Mouse (Mus musculus): ENCODE measurements at regions not wholly inside any gene's neighbourhood (a gene's known extent, or its start where the extent isn't known, plus 50 kb on each side); places are given as distances from the start of the nearest gene placed in this dataset.
"Not testable (repeated sequence)": the region's sequence is repeated elsewhere in the genome, so short reads cannot be mapped to it uniquely, and the experiment has no call there.

- DNase-seq (ENCODE audit: extremely low spot score, low read depth, low spot score) = not testable (repeated sequence)
Observed at GRCm38 (mm10) chr2:51793291-51793690, 141.7 kb downstream of the Rbm43 start.

- DNase-seq (ENCODE audit: extremely low spot score, low read depth, low spot score) = no peak
Observed at GRCm38 (mm10) chr2:51799856-51800255, 135.1 kb downstream of the Rbm43 start.

GRCm38 (mm10) chr2:51822976-51823375, 112.0 kb downstream of the Rbm43 start:
- DNase-seq (ENCODE audit: extremely low spot score, low read depth, low spot score) = no peak

GRCm38 (mm10) chr2:51830286-51830944, 104.5 kb downstream of the Rbm43 start:
- no peak for DNase-seq (ENCODE audit: extremely low spot score, low read depth, low spot score)

DNA sequence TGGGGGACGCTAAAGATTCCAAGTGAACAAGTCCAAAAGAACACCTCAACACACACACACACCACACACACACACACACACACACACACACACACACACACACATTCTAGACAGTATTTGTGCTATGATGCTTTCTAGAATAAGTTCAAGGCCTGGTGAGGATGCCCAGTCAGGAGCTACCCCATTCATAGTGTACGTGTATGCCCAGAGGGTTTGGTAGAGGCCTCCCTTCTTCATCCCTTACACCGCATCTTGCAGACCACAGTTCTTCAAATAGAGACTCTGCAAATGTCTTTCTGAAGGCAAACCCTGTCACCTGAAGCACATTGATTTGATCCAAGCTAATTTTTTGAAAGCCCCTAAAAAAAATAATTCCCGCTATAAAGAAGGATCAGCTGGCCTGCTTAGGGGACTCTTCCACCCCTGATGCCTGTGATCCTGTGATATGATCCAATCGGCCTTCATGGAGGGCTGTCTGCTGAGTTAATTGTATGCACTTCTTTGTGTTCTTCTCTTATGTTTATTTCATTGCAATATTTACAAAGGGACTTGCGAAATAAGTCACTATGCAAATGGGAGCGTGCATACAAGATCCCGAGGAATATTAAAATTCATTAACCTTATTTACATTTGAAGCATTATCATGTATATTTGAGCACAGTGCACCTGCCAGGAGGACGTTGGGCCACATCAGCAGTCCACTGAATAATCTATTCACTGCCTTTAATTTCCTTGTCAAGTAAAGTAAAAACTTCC, 103.8 kb downstream of the Rbm43 start:
- no peak for DNase-seq (ENCODE audit: extremely low spot score, low read depth, low spot score)

GRCm38 (mm10) chr2:51837864-51838263, 97.1 kb downstream of the Rbm43 start:
- DNase-seq (ENCODE audit: extremely low spot score, low read depth, low spot score) = no peak

DNA sequence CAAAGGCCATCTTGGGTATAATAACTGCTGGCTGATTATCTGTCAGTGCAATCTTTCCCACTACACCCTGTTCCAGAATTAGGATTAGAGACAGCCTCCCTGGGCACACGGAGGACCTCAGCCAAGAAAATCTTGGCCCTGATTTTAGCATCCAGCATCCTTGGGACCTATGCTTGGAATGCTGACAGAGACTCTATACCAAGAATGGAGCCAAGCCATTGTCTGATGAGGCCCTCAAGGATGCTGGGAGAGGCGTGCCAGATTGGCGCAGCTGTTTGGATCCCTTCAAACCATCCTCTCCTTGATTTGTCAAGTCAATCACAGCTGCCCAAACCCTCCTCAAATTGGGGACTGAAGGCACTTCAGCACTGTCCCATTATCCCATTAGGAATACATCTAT, 94.2 kb downstream of the Rbm43 start:
- DNase-seq (ENCODE audit: extremely low spot score, low read depth, low spot score) = no peak

GRCm38 (mm10) chr2:51844831-51845230, 90.1 kb downstream of the Rbm43 start:
- DNase-seq (ENCODE audit: extremely low spot score, low read depth, low spot score) = no peak

DNA sequence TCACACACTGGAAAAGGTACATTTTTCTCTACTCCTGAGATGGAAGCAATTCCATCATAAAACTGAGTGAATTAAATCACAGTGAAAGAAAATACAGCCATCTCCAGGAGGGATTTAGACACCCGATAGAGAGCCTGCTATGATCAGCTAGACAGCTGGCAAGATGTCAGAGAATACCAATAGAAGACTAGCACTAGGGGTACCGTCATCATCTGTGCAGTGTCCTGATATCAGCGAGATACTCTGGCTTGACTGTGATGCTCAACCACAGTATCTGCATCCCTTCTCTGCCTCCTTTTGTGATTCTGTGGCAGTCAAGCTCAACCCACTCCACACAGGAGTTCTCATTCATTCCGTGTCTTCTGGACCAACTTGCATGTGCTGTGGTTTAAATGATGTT, 87.4 kb downstream of the Rbm43 start:
- no peak for DNase-seq (ENCODE audit: extremely low spot score, low read depth, low spot score)

DNA sequence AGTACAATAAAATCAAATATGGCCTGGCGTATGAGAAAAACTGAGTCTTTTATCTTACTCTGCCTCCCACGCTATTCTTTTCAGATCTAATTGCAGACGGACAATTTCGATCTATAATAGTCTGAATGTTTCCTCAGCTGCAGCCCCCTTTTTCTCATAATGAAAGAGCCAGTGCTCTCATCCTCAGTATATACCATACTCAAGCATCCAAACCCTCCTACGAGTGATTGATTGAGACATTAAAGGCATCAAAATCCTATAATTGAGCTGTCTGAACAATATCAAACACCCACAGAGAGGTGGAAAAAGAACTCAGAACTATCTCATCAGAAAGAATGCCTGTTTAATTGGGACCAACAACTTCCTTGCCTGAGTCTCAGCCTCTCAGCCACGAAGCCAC, 87.0 kb downstream of the Rbm43 start:
- DNase-seq (ENCODE audit: extremely low spot score, low read depth, low spot score) = no peak

- DNase-seq (ENCODE audit: extremely low spot score, low read depth, low spot score) = peak; percentile 78
Observed at GRCm38 (mm10) chr2:51848491-51848890, 86.5 kb downstream of the Rbm43 start.

- DNase-seq (ENCODE audit: extremely low spot score, low read depth, low spot score) = no peak
Observed at GRCm38 (mm10) chr2:51850581-51850980, 84.4 kb downstream of the Rbm43 start.

DNA sequence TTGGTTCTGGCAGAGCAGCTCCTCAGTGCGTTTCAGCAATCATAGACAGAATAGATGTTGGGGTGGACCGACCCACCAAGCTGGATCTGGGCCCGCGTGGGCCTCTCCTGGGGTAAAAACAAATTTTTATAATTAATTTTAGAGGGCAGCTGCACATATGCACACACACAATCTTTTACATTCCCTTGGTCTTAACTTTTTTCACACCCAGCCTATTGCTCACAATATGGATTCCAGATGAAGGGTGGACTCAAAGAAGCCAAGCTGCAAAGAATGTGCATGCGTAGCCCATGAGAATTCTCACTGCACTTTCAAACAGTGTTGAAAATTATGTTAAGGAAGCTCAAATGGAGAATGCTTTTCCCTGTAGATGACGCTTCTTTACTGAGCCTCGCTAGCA, 83.3 kb downstream of the Rbm43 start:
- DNase-seq (ENCODE audit: extremely low spot score, low read depth, low spot score) = no peak

DNA sequence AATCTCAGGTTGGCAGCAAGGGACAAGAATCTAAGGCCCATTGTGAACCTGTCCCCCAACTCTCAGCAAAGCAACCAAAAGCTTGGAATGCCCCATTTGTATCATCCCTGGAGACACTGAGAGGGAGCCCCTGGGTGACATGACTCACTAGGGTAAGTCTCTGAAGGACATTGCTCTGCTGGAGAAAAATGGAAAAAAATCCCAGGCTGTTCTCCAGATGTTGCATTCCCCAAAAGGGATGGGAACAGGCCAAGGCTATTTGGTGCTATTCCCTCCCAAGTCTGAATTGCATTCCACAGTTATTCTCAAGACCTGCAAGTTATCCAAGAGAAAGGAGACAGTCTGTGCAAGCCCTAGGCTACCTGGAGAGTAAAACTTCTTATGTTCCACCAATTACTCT, 77.7 kb downstream of the Rbm43 start:
- no peak for DNase-seq (ENCODE audit: extremely low spot score, low read depth, low spot score)

DNA sequence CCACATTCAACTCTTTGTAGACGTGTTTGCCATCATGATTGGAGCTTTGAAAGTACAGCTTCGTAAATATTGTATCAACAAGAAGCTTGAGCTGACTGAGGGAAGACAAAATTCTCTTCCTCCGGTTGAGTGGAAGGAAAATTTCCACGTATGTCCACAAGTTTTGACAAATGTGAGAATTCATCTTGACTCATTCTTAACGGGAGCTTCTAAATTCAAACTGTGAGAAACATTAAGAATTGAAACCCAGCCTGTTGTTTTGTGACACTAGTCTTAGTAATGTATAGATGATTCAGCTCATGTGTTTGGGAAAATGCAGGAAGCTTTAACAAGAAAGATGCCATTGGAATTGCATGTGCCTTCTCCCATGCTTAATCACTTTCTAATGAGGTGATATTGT, 68.9 kb downstream of the Rbm43 start:
- DNase-seq (ENCODE audit: extremely low spot score, low read depth, low spot score) = no peak

GRCm38 (mm10) chr2:51868878-51869510, 66.0 kb downstream of the Rbm43 start:
- no peak for DNase-seq (ENCODE audit: extremely low spot score, low read depth, low spot score)

DNA sequence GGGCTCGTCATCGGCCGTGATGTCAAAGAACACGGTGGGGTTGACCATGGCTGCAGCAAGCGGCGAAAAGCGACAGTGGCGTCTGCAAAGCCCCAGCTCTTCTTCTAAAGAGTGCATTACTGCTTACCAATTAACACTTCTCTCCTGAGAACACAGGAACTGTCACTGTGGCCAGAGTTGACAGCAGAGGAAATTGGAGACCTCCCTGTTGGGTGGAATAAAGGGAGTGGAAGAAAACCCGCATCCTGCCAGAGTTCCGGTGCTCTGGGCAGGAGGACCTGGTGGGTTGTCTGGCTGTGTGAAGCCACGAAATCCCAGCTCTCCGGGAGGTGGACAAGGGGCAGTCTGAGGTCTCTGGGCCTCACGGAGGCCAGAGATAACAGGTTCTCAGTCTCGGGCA, 63.4 kb downstream of the Rbm43 start:
- no peak for DNase-seq (ENCODE audit: extremely low spot score, low read depth, low spot score)

All from hindlimb bud, embryonic 11.5 days (tissue).